9 mouse cellular contexts compared by ENCODE assay signal in genomic region chr1:52331442-52331841, GRCm38 (mm10).
DNase-seq lines count a peak whose midpoint lies in the region; ATAC-seq and TF ChIP-seq lines count a peak whose summit lies in the region.
"Had no signal": no experiment of that assay in that cellular context is flagged by ENCODE, and none has a peak within 500 bp of the region (broad histone marks: within the 10 kb centered on the region; RNA-seq: fewer than 3 reads in every experiment).

No protein-coding gene starts in this region.

- TF ChIP-seq CTCF in lung, adult 2 months (IDR thresholded peaks at IDR 0.05; ENCODE audit: insufficient read depth, low read length): no peak

- H3K4me2 ChIP-seq in lung, embryonic 15.5 days: no peak overlapping the region
- H3K4me2 ChIP-seq in liver, embryonic 11.5 days: no peak overlapping the region

- 49% methylated on average over 4 of the region's 4 CpGs for WGBS in lung, embryonic 15.5 days
- WGBS in lung, adult 2 months: 40% methylated on average over 4 of the region's 4 CpGs
- 39% methylated on average over 4 of the region's 4 CpGs for WGBS in liver, embryonic 11.5 days
- WGBS in limb, embryonic 10.5 days: 54% methylated on average over 4 of the region's 4 CpGs

- H3K4me1 ChIP-seq in lung, embryonic 15.5 days: no peaks in the 10 kb centered on the region
- no peaks in the 10 kb centered on the region for H3K4me1 ChIP-seq in lung, adult 2 months (ENCODE audit: control insufficient read depth, insufficient read depth, low read length)
- H3K4me1 ChIP-seq in liver, embryonic 11.5 days (replicated peaks; ENCODE audit: control insufficient read depth, insufficient read depth, low read length): no peaks in the 10 kb centered on the region
- H3K4me1 ChIP-seq in limb, embryonic 10.5 days: no peaks in the 10 kb centered on the region

- H3K27ac ChIP-seq in lung, embryonic 15.5 days: no peak overlapping the region
- no peak overlapping the region for H3K27ac ChIP-seq in liver, embryonic 11.5 days (ENCODE audit: low read depth, low read length)
- no peak overlapping the region for H3K27ac ChIP-seq in limb, embryonic 10.5 days
- H3K27ac ChIP-seq: layer of hippocampus, adult 2 months had no signal

- 0 out of 2 replicates have a peak, but pooled peaks have one; percentile 57 for ATAC-seq in lung, embryonic 15.5 days (ENCODE audit: borderline replicate concordance, extremely low read depth, low FRiP score, low TSS enrichment)
- ATAC-seq in liver, embryonic 11.5 days (replicated peaks; ENCODE audit: low FRiP score): 0 out of 2 replicates have a peak, but pooled peaks have one; percentile 47
- no peak for ATAC-seq in inflammation-experienced regulatory T-cells, adult 6 months

- H3K36me3 ChIP-seq in lung, embryonic 15.5 days: no peaks in the 10 kb centered on the region
- H3K36me3 ChIP-seq in liver, embryonic 11.5 days (ENCODE audit: control insufficient read depth, insufficient read depth, low read length): no peaks in the 10 kb centered on the region
- no peaks in the 10 kb centered on the region for H3K36me3 ChIP-seq in limb, embryonic 10.5 days

- no peak overlapping the region for H3K9ac ChIP-seq in lung, embryonic 15.5 days
- H3K9ac ChIP-seq in liver, embryonic 11.5 days (ENCODE audit: low read depth, low read length): no peak overlapping the region

- no peak for DNase-seq in lung, adult 2 months
- peak; percentile 72 for DNase-seq in adrenal gland, postnatal 14 days
- peak; percentile 69 to 80 for DNase-seq in frontal cortex, adult 2 months (ENCODE audit: extremely low spot score in 1 of 2, low spot score in 1 of 2)
- no peak for DNase-seq in liver, embryonic 11.5 days (ENCODE audit: low spot score)
- no peak for DNase-seq in embryo, embryonic 10.5 days (ENCODE audit: low spot score)
- no peak for DNase-seq in limb, embryonic 10.5 days (ENCODE audit: low spot score)

- no peak for TF ChIP-seq POLR2A in lung, adult 2 months (IDR thresholded peaks at IDR 0.05; ENCODE audit: borderline replicate concordance, extremely low read depth, low read depth, low read length)

- H3K27me3 ChIP-seq in lung, embryonic 15.5 days: no peaks in the 10 kb centered on the region
- no peaks in the 10 kb centered on the region for H3K27me3 ChIP-seq in liver, embryonic 11.5 days (replicated peaks; ENCODE audit: control insufficient read depth, insufficient read depth, low read length)
- H3K27me3 ChIP-seq in limb, embryonic 10.5 days (ENCODE audit: low read depth, poor library complexity, severe bottlenecking): no peaks in the 10 kb centered on the region

- no peaks in the 10 kb centered on the region for H3K9me3 ChIP-seq in lung, embryonic 15.5 days
- H3K9me3 ChIP-seq in liver, embryonic 11.5 days (ENCODE audit: control insufficient read depth, low read length): no peaks in the 10 kb centered on the region
- H3K9me3 ChIP-seq in limb, embryonic 10.5 days (replicated peaks): no peaks in the 10 kb centered on the region

- H3K4me3 ChIP-seq in lung, embryonic 15.5 days: no peak overlapping the region
- no peak overlapping the region for H3K4me3 ChIP-seq in lung, adult 2 months (replicated peaks; ENCODE audit: extremely low read depth, low read depth, low read length)
- no peak overlapping the region for H3K4me3 ChIP-seq in liver, embryonic 11.5 days (ENCODE audit: low read depth, low read length)
- no peak overlapping the region for H3K4me3 ChIP-seq in limb, embryonic 10.5 days
- H3K4me3 ChIP-seq: layer of hippocampus, adult 2 months had no signal

Comparison
In these comparisons a context has a peak if more than half of its experiments do, and no peak if none do; other contexts are left out.
1. DNase-seq: peak in adrenal gland, postnatal 14 days (single experiment) and frontal cortex, adult 2 months (2 of 2); none in lung, adult 2 months (single experiment), liver, embryonic 11.5 days (single experiment), embryo, embryonic 10.5 days (single experiment) and limb, embryonic 10.5 days (single experiment).